Mouse (Mus musculus) macrophage (primary cell): Measurements from ENCODE around the gene Tcta. TPM values are rescaled to one million over a fixed set of nuclear protein-coding genes. Genes with fewer than 3 reads are reported as not detected.
"Not testable (repeated sequence)": the region's sequence is repeated elsewhere in the genome, so short reads cannot be mapped to it uniquely, and the experiment has no call there.

Experiments
- H3K27ac ChIP-seq: fragments of 350-480 bp; formaldehyde crosslinking; 2 replicates; pipeline ENCODE4 v1.9.0; 2021
- H3K36me3 ChIP-seq: fragments of 350-480 bp; formaldehyde crosslinking; 2 replicates; pipeline ENCODE4 v1.9.0; 2021; ENCODE audit errors: inconsistent target
- H3K4me3 ChIP-seq: fragments of 350-480 bp; formaldehyde crosslinking; 2 replicates; pipeline ENCODE4 v1.9.0; 2021; ENCODE audit errors: inconsistent target
- H3K79me2 ChIP-seq: fragments of 350-480 bp; formaldehyde crosslinking; 2 replicates; pipeline ENCODE4 v1.9.0; 2021; ENCODE audit errors: inconsistent target
- WGBS: methylation state at CpG from one replicate; pipeline ENCODE4 v1.1.7; 2026; ENCODE audit warnings: inconsistent platforms; ENCODE audit not compliant: missing documents; 5-methylcytosine and 5-hydroxymethylcytosine counted together
- polyA plus RNA-seq: library from polyadenylated mRNA; stranded (reverse); fragments of 250-400 nt; gene quantifications from 3 replicates; pipeline ENCODE4 v1.2.4, GENCODE M21; 2018; ENCODE audit warnings: inconsistent platforms

The Tcta gene
- polyA plus RNA-seq, 1 experiment from 2014 or later: 7.0 TPM

DNA sequence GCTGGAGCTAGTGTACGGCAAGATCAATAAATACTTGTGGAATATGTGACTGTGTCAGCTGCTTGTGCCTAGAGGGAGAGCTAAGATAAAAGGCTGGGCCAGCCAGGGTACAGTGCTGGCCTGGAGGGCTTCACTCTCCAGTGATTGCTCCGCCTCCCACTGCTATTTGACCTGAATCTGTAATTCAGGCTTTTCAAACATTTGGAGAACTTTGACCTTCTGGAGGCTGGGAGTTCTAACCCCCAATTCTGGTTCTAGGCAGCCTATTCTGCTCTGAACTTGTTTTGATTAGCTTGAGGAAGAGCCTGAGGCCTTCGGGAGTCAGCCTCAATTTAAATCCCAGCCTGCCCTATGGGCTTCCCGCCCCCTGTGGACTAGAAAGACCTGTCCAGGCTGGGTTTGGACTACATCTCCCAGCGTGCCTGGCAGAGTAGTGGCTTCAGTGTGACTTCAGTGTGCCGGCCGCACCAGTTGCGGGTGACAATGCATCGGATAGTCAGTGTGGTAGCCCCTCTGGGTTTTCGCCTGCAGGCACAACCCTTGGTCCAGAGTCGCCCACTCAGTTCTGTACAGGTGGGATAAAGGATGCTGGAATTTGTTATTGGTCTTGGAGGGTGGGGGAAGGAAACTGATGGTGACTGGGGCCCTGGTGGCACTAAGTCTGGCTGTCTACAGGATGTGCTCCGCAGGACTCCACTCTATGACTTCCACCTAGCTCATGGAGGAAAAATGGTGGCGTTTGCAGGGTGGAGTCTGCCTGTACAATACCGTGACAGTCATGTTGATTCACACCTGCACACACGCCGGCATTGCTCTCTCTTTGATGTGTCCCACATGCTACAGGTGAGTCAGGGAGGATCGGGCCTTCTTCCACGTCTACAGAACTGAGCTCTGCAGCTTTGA lies 9.3 kb downstream of the Tcta start, which contains the start of gene Amt:
Amt (plus strand) TSS at position 401 of the 903 bp plus-strand sequence.
- H3K36me3 ChIP-seq: no peaks in the 10 kb centered on the region

DNA sequence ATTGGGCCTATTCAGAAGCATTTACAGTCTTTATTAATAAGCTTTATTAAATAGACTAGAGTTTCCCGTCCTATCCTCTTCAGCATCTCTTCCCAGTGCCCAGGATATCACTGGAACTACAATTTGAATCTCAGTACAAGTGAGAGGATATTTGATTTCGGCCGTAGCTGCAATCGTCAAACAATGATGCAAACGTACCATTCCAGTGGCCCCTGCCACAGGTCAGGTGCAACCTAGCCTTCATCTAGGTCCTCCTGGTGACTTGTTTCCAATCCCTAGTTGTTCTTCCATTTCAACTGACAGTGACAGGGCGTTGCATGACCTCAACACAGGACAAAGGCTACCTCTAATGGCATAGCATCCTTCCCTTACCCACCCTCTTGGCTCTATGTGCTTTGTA lies 15.2 kb downstream of the Tcta start:
- H3K4me3 ChIP-seq: peak overlapping the region; percentile 54
- H3K79me2 ChIP-seq: no peaks in the 10 kb centered on the region
- H3K27ac ChIP-seq: no peak overlapping the region
- WGBS: 66% methylated on average over 6 of the region's 6 CpGs
- H3K36me3 ChIP-seq: no peaks in the 10 kb centered on the region

More for the DNA sequence above, 9.3 kb downstream of the Tcta start, which contains the start of gene Amt:
- Histone ChIP-seq H3K27ac (no peak within 1 kb of the TSS), H3K4me3 (no peak within 1 kb of the TSS), H3K79me2 (no peaks in the 10 kb centered on the region)
- WGBS: 94% methylated on average over 18 of the region's 18 CpGs

DNA sequence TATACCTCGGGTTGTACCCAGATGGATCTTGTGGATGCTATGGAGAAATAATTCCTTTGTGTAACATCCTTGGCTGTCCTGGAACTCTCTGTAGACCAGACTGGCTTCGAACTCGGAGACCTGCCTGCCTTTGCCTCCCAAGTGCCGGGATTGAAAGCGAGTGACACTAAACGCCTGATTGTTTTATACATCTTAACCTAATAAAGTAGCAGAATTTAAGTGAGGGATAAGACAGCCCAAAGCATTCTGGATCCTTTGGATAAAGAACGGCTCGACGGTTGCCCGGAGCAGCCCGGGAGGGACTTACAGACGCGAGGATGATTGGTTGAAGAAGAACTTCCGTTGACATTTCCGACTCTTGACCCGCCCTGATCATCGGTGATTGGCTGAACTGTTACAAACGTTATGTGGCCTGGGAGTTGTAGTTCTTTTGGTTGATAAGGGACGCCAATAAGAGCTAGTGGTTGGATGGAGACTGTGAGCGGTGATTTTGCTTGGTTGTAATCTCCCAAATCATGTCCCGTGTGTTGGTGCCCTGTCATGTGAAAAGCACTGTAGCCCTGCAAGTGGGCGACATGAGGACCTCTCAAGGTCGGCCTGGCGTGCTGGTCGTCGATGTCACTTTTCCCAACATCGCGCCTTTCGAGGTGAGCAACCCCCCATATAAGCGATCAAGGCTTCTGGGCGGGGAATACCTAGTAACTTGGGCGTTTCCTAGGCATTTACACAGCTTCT lies 15.8 kb downstream of the Tcta start, which contains the start of gene Nicn1:
Nicn1 (plus strand) TSS at position 414 of the 735 bp plus-strand sequence.
- WGBS: under 1% methylated on average over 32 of the region's 32 CpGs
- Histone ChIP-seq H3K79me2 (no peaks in the 10 kb centered on the region), H3K27ac (no peak within 1 kb of the TSS), H3K36me3 (no peaks in the 10 kb centered on the region), H3K4me3 (peak within 1 kb of the TSS; percentile 54)

DNA sequence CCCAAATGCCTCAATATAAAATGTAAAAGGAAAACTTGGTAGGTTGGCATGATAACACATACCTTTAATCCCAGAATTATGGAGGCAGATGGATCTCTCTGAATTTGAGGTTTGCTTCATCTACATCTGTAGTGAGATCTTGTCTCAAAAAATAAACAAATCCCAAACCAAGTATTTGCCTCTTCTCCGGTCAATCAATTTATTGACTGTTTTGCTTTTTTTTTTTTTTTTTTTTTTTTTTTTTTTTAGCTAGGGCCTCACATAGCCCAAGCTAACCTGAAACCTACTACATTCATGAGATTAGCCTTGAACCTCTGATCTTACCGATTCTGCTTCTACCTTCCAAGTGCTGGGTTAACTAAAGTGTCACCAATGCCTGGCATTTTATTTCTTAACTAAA lies 16.6 kb downstream of the Tcta start:
- 64% methylated on average over 1 of the region's 2 CpGs for WGBS
- Histone ChIP-seq H3K4me3 (no peak overlapping the region), H3K79me2 (no peaks in the 10 kb centered on the region), H3K36me3 (no peaks in the 10 kb centered on the region), H3K27ac (no peak overlapping the region)

DNA sequence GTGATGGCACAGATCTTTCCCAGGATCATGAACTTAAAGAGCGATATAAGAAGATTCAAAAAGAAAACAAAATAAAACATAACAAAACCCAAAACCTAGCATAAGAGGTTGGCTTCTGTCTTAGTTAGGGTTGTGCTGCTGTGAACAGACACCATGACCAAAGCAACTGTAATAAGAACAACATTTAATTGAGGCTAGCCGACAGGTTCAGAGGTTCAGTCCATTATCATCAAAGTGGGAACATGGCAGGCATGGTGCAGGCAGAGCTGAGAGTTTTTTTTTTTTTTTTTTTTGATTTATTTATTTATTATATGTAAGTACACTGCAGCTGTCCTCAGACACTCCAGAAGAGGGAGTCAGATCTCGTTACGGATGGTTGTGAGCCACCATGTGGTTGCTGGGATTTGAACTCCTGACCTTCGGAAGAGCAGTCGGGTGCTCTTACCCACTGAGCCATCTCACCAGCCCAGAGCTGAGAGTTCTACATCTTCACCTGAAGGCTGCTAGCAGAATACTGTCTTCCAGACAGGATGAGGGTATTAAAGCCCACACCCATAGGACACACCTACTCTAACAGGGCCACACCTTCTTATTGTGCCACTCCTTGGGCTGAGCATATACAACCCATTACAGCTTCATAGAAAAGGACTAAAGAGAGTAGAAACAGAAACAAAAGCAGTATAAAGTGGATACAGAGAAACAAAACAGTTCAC lies 18.3 kb downstream of the Tcta start:
- not testable (repeated sequence) for H3K79me2 ChIP-seq, H3K36me3 ChIP-seq, H3K27ac ChIP-seq, H3K4me3 ChIP-seq
- WGBS: 86% methylated on average over 4 of the region's 6 CpGs

DNA sequence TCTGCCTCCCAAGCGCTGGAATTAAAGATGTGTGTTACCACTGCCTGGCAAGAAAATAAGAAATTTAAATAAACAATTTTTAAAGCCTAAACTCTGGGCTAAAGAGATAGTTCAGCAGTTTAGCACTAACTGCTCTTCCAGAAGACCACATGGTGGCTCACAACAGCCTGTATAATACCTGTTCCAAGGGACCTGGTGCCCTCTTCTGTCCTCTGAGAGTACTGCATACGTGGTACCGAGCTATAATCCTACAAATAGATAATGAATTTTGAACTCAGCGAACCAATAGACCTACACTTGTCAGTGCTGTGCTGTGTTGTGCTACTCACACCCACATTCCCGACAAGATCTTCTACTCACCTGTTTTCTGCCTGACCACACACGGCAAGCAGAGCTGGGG lies 21.6 kb downstream of the Tcta start:
- H3K36me3 ChIP-seq: no peaks in the 10 kb centered on the region
- WGBS: 18% methylated on average over 6 of the region's 6 CpGs
- no peak overlapping the region for H3K4me3 ChIP-seq
- no peak overlapping the region for H3K27ac ChIP-seq
- H3K79me2 ChIP-seq: no peaks in the 10 kb centered on the region

DNA sequence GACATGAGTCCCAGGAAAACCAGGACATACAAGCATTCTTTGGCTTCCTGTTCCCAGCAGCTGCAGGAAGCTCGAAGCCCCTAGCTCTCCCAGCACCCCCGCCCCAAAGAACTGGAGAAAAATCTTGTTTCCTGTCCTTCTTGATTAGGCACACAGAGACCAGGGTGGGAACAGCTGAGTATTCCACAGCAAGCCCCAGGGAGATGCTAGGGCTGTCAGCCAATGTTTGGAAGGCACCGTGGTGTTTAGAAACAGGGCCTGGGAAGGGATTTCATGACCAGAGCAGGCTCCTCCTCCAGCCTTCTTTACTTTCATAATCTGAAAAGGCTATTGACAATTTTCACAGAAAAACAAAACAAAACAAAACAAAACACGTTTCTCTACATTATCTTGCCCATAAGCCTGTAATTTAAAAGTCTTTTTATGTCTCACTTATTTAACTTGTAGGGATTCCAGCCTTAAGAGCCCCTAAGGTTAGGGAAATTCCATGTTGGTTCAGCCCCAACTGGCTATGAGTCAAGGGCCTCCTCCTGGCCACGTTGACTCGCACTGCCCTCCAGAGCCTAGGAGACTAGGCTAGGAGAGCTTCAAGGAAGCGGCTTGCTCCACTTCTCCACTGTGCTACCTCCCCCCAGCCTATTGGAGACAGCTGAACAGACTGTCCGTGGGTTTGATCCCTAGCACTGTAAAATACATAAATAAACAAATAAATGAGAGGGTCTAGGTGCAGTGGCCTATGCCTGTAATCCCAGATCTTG lies 25.7 kb downstream of the Tcta start:
- Histone ChIP-seq H3K4me3 (no peak overlapping the region), H3K36me3 (no peaks in the 10 kb centered on the region), H3K79me2 (no peaks in the 10 kb centered on the region), H3K27ac (no peak overlapping the region)
- 56% methylated on average over 8 of the region's 8 CpGs for WGBS

DNA sequence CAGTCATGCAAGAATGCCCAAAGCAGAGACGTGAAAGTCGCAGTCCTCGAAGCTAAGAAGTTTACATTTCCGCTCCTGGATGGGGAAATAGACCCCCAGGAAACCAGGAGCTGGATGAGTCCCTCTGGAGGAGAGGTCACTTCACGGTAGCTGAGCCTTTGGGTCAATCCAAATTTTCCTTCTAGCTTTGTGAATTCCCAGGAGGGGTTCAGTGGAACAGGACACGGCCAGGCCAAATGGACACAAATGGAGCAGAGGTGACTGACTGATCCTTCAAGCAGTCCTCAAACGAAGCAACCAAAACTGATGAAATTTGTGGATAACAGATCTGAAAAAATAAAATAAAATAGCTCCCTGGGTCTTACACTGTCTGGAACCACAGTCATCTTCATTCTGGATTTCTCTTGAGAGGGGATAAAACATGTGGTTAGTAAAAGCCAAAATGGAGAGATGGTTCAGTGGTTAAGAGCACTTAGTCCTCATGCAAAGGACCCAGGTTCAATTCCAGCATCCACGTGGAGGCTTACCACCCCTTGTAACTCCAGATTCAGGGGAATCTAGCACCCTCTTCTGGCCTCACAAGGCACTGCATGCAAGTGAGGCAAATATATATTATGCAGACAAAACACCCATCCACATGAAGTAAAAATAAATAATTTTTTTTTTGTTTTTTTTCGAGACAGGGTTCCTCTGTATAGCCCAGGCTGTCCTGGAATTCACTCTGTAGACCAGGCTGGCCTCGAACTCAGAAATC lies 27.1 kb downstream of the Tcta start:
- H3K79me2 ChIP-seq: no peaks in the 10 kb centered on the region
- no peaks in the 10 kb centered on the region for H3K36me3 ChIP-seq
- no peak overlapping the region for H3K4me3 ChIP-seq
- H3K27ac ChIP-seq: no peak overlapping the region
- 81% methylated on average over 10 of the region's 10 CpGs for WGBS

DNA sequence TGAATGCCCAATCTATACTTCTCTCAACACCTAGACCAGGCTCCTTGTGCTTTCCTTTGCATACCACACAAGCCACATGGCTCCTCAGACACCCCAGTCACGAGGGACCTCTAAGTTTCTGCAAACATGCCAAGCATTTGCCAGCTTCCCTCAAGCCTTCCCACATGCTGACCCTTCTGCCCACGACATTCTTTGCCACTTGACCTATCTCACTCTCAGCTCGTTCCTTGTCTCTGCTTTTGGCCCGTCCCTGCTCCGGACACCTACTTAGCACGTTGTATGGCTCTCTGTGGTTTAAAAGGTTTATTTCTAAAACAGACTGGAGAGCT lies 30.7 kb downstream of the Tcta start:
- Histone ChIP-seq H3K27ac (no peak overlapping the region), H3K79me2 (no peaks in the 10 kb centered on the region), H3K4me3 (no peak overlapping the region), H3K36me3 (no peaks in the 10 kb centered on the region)
- 72% methylated on average over 6 of the region's 6 CpGs for WGBS

DNA sequence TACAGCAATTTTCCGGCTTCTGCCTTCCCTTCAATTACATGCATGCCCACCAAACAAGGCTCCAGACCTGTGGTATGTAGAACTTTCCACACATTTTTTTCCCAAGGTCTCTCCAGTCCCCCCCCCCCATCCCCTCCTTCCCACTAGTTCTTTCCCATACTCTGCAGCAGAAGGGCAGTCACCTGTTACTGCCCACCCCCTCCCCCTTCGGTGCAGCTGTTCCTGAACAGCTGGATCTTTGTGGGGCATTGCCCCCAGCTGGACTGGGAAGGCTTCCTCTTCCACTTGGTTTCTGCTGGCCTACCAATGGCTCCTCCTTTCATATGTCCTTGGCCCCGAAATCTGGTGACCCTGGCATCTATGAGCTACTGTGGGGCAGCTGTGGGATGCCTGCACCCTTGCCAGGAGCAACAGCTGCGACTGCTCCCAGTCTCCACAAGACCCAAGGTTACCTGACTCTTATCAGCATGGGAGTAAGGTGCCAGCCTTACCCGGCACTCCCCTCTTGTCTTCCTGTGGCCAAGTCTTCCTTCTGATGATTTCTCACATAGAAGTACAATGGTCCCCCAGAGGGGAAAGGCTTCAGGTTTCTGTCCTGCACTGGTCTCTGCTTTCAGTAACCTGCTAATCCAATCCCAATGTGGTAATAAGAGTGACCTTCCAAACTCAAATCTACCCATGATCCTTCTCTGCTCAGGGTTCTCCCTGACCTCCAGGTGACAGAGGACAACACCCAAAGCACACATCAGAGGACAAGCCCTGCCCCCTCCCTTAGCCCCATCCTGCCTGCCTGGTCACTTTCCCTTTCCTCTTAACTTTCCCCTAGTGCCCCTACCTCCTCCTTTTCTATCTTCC lies 31.3 kb downstream of the Tcta start:
- WGBS: 90% methylated on average over 5 of the region's 5 CpGs
- H3K79me2 ChIP-seq: no peaks in the 10 kb centered on the region
- H3K4me3 ChIP-seq: no peak overlapping the region
- H3K27ac ChIP-seq: no peak overlapping the region
- no peaks in the 10 kb centered on the region for H3K36me3 ChIP-seq

DNA sequence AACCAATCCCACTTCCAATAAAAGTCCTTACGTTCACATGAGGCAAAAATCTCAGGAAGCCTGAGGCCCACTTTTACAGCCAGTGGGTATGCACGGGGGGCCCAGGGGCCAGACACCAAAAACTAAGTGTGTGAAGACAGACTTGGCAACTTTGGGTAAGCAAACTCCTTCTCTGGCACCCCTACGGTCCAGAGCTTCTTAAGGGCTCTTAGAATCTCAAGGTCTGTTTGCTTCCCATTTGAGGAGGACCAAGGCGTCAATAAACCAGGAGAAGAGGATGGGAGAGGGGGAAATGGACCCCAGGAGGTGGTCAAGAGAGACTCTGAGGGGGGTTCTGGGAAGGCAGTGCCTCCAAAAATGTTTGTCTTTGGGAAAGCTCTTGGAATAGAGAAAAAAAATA lies 32.5 kb downstream of the Tcta start:
- WGBS: 93% methylated on average over 4 of the region's 4 CpGs
- H3K36me3 ChIP-seq: no peaks in the 10 kb centered on the region
- no peak overlapping the region for H3K27ac ChIP-seq
- H3K4me3 ChIP-seq: no peak overlapping the region
- no peaks in the 10 kb centered on the region for H3K79me2 ChIP-seq

DNA sequence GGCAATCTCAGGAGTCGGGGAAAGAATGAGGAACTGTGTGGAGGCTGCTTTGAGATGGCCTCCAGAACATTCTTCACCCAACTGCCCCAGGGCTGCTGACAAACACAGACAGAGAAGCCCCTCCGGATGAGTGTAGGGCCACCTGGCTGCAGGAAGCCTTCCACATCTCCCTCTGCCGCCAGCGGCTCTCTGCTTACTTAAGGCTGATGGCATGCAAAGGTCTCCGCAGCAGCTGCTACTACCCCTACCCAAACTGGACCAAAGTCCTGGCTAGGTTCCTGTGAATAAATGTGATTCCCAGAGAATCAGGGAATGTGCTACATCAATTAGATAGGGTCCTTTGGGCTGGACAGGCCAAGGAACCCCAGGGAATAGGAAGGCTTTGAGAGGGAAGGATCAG lies 33.3 kb downstream of the Tcta start:
- H3K36me3 ChIP-seq: no peaks in the 10 kb centered on the region
- H3K27ac ChIP-seq: no peak overlapping the region
- H3K79me2 ChIP-seq: no peaks in the 10 kb centered on the region
- 85% methylated on average over 5 of the region's 5 CpGs for WGBS
- H3K4me3 ChIP-seq: no peak overlapping the region

DNA sequence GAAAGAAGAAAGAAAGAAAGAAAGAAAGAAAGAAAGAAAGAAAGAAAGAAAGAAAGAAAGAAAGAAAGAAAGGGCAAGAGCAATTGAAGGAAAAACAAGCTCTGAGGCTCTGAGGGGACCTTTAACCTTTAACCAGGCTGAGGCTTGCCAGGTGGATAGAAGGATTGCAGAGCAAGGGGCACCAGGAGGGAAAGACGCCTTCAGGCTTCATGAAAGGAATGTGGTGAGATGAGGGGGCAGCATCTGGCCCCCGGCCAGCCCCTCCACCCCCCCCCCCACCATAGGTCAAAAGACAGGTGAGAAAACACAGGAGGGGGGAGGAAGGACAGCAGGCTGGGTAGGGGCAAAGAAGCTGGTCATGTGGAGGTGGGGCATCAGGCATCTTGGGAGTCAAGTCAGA lies 34.0 kb downstream of the Tcta start:
- WGBS: 50% methylated on average over 2 of the region's 2 CpGs
- Histone ChIP-seq H3K4me3 (no peak overlapping the region), H3K27ac (no peak overlapping the region), H3K79me2 (no peaks in the 10 kb centered on the region), H3K36me3 (no peaks in the 10 kb centered on the region)
